Mouse (Mus musculus) lung, embryonic 16.5 days (tissue): ENCODE results near the gene Scgb1c1. TPM values are rescaled to one million over a fixed set of nuclear protein-coding genes. Genes with fewer than 3 reads are reported as not detected.

ENCODE experiments used
- ATAC-seq: fragments of 200-750 bp; cut with Nextera tagmentation; 2 replicates; pipeline ENCODE4 v1.8.0; 2017; ENCODE audit warnings: low read depth, mild to moderate bottlenecking, moderate library complexity
- H3K27ac ChIP-seq: fragments of 300-500 bp; sonication (generic); 2 replicates; pipeline ENCODE4 v1.5.1; 2014; ENCODE audit warnings: mild to moderate bottlenecking, control low read depth, low read length
- H3K27me3 ChIP-seq: fragments of 300-500 bp; sonication (generic); 2 replicates; pipeline ENCODE4 v1.6.1; 2014; ENCODE audit warnings: low read depth, low read length, mixed read lengths; ENCODE audit not compliant: control insufficient read depth, insufficient read depth
- H3K36me3 ChIP-seq: fragments of 300-500 bp; sonication (generic); 2 replicates; pipeline ENCODE4 v1.6.1; 2014; ENCODE audit warnings: low read length; ENCODE audit not compliant: control insufficient read depth, insufficient read depth
- H3K4me1 ChIP-seq: fragments of 300-500 bp; sonication (generic); replicated peaks from 2 replicates; pipeline ENCODE4 v1.6.1; 2014; ENCODE audit warnings: low read length, mixed read lengths; ENCODE audit not compliant: control insufficient read depth, insufficient read depth
- H3K4me2 ChIP-seq: fragments of 300-500 bp; sonication (generic); 2 replicates; pipeline ENCODE4 v1.6.1; 2014; ENCODE audit warnings: low read depth, low read length, control low read depth
- H3K4me3 ChIP-seq: fragments of 300-500 bp; sonication (generic); 2 replicates; pipeline ENCODE4 v1.5.1; 2014; ENCODE audit warnings: mild to moderate bottlenecking, low read length, control low read depth
- H3K9ac ChIP-seq: fragments of 300-500 bp; sonication (generic); 2 replicates; pipeline ENCODE4 v1.6.1; 2014; ENCODE audit warnings: low read length, control low read depth
- H3K9me3 ChIP-seq: fragments of 300-500 bp; sonication (generic); 2 replicates; pipeline ENCODE4 v1.6.1; 2016; ENCODE audit warnings: low read length; ENCODE audit not compliant: control insufficient read depth
- WGBS: fragments of 180-500 bp; shearing (Covaris S2); extraction: QIAGEN DNeasy Blood & Tissue Kit; methylation state at CpG from one replicate; pipeline ENCODE4 v1.1.7; 2014; 5-methylcytosine and 5-hydroxymethylcytosine counted together
- polyA plus RNA-seq: library from polyadenylated mRNA; unstranded; fragments of >200 nt; fragmentation: Nextera tagmentation; extraction: Ambion mirVana; gene quantifications from 2 replicates; pipeline ENCODE4 v1.2.1, GENCODE M21; 2015

The Scgb1c1 gene
- polyA plus RNA-seq, 1 experiment from 2014 or later: 0.39 TPM

- Histone ChIP-seq H3K27ac (no peak overlapping the region), H3K4me1 (no peaks in the 10 kb centered on the region; the same call in 1 of the 2 replicates), H3K4me2 (peak overlapping the region; percentile 67), H3K9me3 (no peaks in the 10 kb centered on the region), H3K4me3 (peak overlapping the region; percentile 45), H3K27me3 (no peaks in the 10 kb centered on the region), H3K36me3 (no peaks in the 10 kb centered on the region), H3K9ac (no peak overlapping the region)
- ATAC-seq: no peak
- 44% methylated on average over 5 of the region's 5 CpGs for WGBS
Measured at GRCm38 (mm10) chr7:140821305-140821652, 24.1 kb upstream of the Scgb1c1 start.

DNA sequence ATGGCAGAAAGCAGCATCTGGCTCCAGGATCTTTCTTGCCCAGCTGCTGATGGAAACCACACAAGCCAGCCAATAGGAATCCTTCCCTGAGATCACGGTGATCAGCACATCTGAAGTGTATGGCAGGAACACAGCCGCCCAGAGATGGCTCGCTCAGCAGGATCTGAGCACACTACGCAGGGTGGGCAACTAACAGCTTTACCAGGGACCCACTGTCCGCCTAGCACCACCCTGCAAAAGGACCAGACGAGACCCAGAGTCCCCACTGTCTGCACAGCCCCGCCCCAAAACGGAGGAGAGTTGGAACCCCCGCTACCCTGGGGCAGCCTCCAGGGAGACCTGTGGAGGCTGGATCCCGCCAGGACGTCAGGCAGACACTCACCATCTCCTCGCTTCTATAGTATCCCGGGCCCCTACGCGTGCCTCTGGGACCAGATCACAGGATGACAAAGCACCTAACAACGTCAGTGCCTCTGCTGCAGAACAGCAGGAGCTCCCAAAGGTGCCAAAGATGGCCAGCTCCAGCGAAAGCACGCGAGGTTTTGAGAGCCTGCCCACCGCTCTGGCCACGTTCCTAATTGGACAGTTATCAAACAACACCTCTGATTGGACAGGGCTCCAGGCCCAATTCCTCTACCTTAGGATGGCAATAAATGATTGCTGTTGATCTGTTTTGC, 23.6 kb upstream of the Scgb1c1 start, which contains the start of gene Zfp941:
Gene Zfp941, minus strand, starts transcription at position 526 of the 677 bp plus-strand sequence.
- Histone ChIP-seq H3K9ac (peak within 1 kb of the TSS; percentile 61), H3K27ac (no peak within 1 kb of the TSS), H3K36me3 (no peaks in the 10 kb centered on the region), H3K4me2 (peak within 1 kb of the TSS; percentile 67), H3K4me1 (no peaks in the 10 kb centered on the region; the same call in 1 of the 2 replicates), H3K4me3 (peak within 1 kb of the TSS; percentile 45), H3K27me3 (no peaks in the 10 kb centered on the region), H3K9me3 (no peaks in the 10 kb centered on the region)
- 2% methylated on average over 21 of the region's 21 CpGs for whole genome bisulfite sequencing
- ATAC-seq: 0 out of 2 replicates have a peak, but pooled peaks have one; percentile 28

- no peak for ATAC-seq
- Histone ChIP-seq H3K9ac (no peak overlapping the region), H3K9me3 (no peaks in the 10 kb centered on the region), H3K36me3 (no peaks in the 10 kb centered on the region), H3K4me3 (no peak overlapping the region), H3K4me2 (no peak overlapping the region), H3K27ac (no peak overlapping the region), H3K4me1 (no peaks in the 10 kb centered on the region; the same call in 1 of the 2 replicates), H3K27me3 (no peaks in the 10 kb centered on the region)
- 87% methylated on average over 4 of the region's 4 CpGs for WGBS
Measured at GRCm38 (mm10) chr7:140822731-140823130, 22.6 kb upstream of the Scgb1c1 start.

DNA sequence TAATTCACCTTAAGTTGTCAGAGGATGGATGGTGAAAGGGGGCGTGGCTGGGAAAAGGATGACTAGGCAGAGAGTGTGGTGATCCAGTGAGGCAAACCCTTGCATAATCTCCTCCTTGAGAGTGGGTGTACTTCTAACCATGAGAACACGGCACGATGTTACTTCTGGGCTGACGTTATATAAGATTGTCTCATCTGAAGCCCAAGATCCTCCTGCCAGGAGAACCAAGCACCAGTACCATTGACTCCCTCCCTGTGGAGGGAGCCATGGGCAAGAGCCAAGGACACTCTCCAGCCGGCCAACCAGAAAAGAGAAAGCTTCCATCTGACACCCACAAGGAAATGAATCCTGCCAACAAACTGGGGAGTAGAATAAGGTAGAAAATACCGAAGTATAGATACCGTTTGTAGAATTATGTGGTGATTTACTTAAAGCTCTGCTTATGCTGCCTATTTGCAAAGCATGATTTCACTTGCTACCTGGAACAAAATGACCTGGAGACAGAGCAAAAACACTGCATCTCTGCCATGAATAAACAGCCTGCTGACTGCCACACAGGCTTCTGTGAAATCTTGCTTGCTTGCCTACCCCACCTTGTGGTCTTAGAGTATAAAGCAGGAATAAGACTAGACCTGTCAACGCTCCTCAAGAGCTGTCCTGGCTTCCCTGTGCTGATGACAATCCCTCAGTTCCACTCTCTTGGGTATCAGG, 17.0 kb upstream of the Scgb1c1 start:
- Histone ChIP-seq H3K4me3 (no peak overlapping the region), H3K9me3 (no peaks in the 10 kb centered on the region), H3K27ac (no peak overlapping the region), H3K9ac (no peak overlapping the region), H3K4me2 (no peak overlapping the region), H3K27me3 (no peaks in the 10 kb centered on the region), H3K4me1 (no peaks in the 10 kb centered on the region), H3K36me3 (no peaks in the 10 kb centered on the region)
- no peak for ATAC-seq
- 18% methylated on average over 8 of the region's 8 CpGs for WGBS

DNA sequence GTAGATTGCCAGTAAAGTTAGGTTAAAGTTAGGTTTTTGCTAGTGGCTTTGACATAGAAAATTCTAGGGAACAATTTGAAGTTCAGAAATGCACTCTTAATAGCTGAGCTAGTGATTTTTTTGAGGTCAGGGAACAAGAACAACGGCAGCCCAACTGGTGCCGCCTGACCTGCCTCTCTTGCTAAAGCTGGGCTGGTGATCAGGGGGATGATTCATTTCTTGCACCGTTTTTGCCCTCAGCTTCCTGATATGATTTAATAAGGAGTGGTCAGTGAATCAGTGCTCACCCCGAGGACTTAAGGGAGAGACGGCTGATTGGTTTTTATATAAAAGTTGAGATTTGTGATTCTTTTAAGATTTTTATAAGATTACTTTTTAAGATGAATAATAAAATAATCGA, 13.9 kb upstream of the Scgb1c1 start:
- Histone ChIP-seq H3K9ac (no peak overlapping the region), H3K9me3 (no peaks in the 10 kb centered on the region), H3K4me3 (no peak overlapping the region), H3K4me1 (no peaks in the 10 kb centered on the region), H3K36me3 (no peaks in the 10 kb centered on the region), H3K27ac (no peak overlapping the region), H3K27me3 (no peaks in the 10 kb centered on the region), H3K4me2 (no peak overlapping the region)
- WGBS: 54% methylated on average over 6 of the region's 6 CpGs
- ATAC-seq: no peak

- Histone ChIP-seq H3K9ac (no peak overlapping the region), H3K4me3 (no peak overlapping the region), H3K36me3 (no peaks in the 10 kb centered on the region), H3K9me3 (no peaks in the 10 kb centered on the region), H3K4me2 (no peak overlapping the region), H3K4me1 (no peaks in the 10 kb centered on the region), H3K27ac (no peak overlapping the region), H3K27me3 (no peaks in the 10 kb centered on the region)
- ATAC-seq: no peak
- WGBS: 79% methylated on average over 4 of the region's 4 CpGs
Measured at GRCm38 (mm10) chr7:140833341-140833740, 12.0 kb upstream of the Scgb1c1 start.

DNA sequence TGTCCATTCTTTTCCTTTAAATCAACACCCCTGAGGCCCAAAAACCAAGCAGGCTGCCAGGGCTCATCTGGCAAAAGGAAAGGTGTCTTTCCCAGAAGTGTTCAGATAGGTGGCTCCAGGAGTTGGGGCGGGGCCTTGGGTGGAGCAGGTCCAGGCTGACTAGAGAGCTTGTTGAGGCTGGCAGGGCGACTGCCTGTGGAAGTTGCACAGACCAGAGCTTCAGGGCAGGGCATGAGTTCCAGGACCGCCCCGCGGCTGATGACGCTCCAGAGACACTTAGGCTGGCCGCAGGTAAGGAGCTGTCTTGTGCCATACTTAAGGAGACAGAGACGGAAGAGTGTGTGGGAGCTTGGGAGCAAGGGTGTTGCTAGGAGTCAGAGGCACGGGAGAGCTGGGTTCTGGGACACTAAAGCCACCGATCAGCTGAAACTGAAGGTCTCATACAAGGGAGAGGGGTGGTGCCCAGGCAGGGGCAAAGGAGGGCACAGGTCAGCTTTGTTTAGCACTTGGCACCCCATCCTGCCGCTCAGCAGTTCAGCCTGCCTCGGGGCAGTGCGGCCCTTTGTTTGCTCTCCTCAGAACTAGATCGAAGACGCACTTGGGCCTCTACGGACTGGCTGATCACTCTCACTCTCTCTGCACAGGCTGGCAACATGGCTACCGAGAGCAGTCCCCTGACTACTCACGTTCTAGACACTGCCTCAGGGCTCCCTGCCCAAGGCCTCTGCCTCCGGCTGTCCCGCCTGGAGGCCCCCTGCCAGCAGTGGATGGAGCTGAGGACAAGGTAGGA, 10.2 kb upstream of the Scgb1c1 start, which contains the start of gene Urah:
Gene Urah, plus strand, starts transcription at position 51 of the 790 bp plus-strand sequence.
- 32% methylated on average over 20 of the region's 20 CpGs for WGBS
- peak; percentile 82 for ATAC-seq
- Histone ChIP-seq H3K36me3 (no peaks in the 10 kb centered on the region), H3K9me3 (no peaks in the 10 kb centered on the region), H3K9ac (peak within 1 kb of the TSS; percentile 9; the same call in 1 of the 2 replicates), H3K4me1 (no peaks in the 10 kb centered on the region), H3K27me3 (no peaks in the 10 kb centered on the region), H3K4me2 (peak within 1 kb of the TSS; percentile 30), H3K4me3 (peak within 1 kb of the TSS; percentile 9; the same call in 1 of the 2 replicates), H3K27ac (no peak within 1 kb of the TSS)

DNA sequence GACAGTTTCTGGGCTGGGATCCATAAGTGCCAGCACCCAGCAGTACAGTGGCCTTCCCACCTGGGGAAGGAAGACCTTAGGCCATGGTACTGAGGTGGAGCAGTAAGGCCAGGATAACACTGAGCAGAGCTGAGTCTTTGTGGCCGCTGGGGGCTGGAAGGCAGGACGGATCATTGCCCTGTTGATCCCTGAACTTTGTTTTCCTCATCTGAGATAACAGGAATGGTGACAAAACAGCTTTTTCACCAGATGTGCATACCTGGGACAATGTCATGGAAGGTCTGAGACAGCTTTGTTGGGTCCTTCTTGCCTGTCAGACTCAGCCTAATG, 9.6 kb upstream of the Scgb1c1 start:
- 0 out of 2 replicates have a peak, but pooled peaks have one; percentile 23 for ATAC-seq
- Histone ChIP-seq H3K27ac (no peak overlapping the region), H3K9me3 (no peaks in the 10 kb centered on the region), H3K9ac (no peak overlapping the region; the same call in 1 of the 2 replicates), H3K4me3 (no peak overlapping the region), H3K4me1 (no peaks in the 10 kb centered on the region), H3K36me3 (no peaks in the 10 kb centered on the region), H3K27me3 (no peaks in the 10 kb centered on the region), H3K4me2 (peak overlapping the region; percentile 30)
- whole genome bisulfite sequencing: 58% methylated on average over 2 of the region's 2 CpGs
